Mouse (Mus musculus) E14TG2a.4 (cell line): ENCODE data around the gene Krtap27-1.

Experiments
- CTCF ChIP-seq: conservative IDR thresholded peaks from 2 replicates; pipeline ENCODE4 v1.5.1; 2014; ENCODE audit warnings: low read length
- POU5F1 ChIP-seq: IDR thresholded peaks from 2 replicates; pipeline ENCODE4 v1.6.1; 2014; ENCODE audit warnings: low read length, borderline replicate concordance

DNA sequence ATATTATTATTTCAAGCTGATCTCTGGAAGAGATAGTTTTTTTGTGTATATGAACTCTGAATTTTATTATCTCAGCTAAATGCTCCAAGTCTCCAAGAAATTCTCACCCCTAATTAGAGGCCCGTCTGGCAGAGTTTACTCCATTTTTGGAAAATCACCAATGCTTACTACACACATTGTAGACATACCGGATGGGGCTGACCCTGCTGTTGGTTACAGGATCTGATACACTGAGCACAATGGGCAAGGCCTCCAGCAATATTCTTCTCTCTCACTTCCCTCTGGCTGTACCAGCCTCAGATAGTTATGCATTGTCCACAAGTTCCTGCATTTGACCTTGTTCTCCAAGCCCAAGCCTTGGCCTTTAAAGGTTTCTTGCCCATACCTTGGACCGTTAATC is 31.4 kb downstream of the Krtap27-1 start:
- TF ChIP-seq CTCF, result no peak
- no peak for TF ChIP-seq POU5F1
